Mouse (Mus musculus): Measurements from ENCODE around the gene Snn. TPM values are rescaled to one million over a fixed set of nuclear protein-coding genes. Genes with fewer than 3 reads are reported as not detected.
A peak's percentile ranks its signal among the peaks of the same experiment; 100 is the strongest.

Gene Snn
- total and polyA plus RNA-seq, 3 experiments, result 34.0 to 93.8 (median 53.1) TPM

DNA sequence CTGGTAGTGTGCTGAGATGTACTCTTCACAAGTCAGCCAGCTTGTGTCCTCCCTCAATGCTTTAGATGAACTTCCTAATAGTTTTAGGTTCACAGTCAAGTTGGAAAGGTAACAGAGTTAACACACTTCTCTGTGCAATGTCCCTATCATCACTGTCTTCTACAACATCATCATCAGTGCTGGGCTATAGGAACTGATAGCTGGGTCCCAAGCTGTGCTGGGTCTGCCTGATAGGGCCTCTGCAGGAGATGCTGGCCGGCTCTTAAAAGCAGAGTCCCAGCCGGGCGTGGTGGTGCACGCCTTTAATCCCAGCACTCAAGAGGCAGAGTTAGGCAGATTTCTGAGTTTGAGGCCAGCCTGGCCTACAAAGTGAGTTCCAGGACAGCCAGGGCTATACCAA is 29.9 kb upstream of the Snn start:
- no peak for TF ChIP-seq MYC (IDR thresholded peaks at IDR 0.05; ENCODE audit: low read depth, low read length)
- TF ChIP-seq CTCF (conservative IDR thresholded peaks at IDR 0.05 in 1 of 2, IDR thresholded peaks at IDR 0.05 in 1 of 2; ENCODE audit: low read depth in 2 of 2, low read length in 2 of 2), result no peak
- TF ChIP-seq POLR2A (IDR thresholded peaks at IDR 0.05; ENCODE audit: low read depth, low read length), result no peak
- TF ChIP-seq GABPA (IDR thresholded peaks at IDR 0.05; ENCODE audit: insufficient replicate concordance, low read depth, low read length), result no peak
- TF ChIP-seq KAT2A (IDR thresholded peaks at IDR 0.05; ENCODE audit: insufficient replicate concordance, low read length), result no peak
- no peak for TF ChIP-seq USF1 (IDR thresholded peaks at IDR 0.05; ENCODE audit: low read depth, low read length)
- TF ChIP-seq NRF1 (IDR thresholded peaks at IDR 0.05; ENCODE audit: low read depth, low read length), result no peak
- no peak for TF ChIP-seq MEF2A (IDR thresholded peaks at IDR 0.05; ENCODE audit: borderline replicate concordance, low read depth, low read length)
- TF ChIP-seq JUND (conservative IDR thresholded peaks at IDR 0.05; ENCODE audit: low read depth, low read length), result no peak
- TF ChIP-seq HCFC1 (IDR thresholded peaks at IDR 0.05; ENCODE audit: low read depth, low read length), result no peak
- no peak for TF ChIP-seq RAD21 (IDR thresholded peaks at IDR 0.05; ENCODE audit: low read depth, low read length)
- TF ChIP-seq ZNF384 (IDR thresholded peaks at IDR 0.05; ENCODE audit: low read depth, low read length), result no peak
- TF ChIP-seq ZKSCAN1 (IDR thresholded peaks at IDR 0.05; ENCODE audit: borderline replicate concordance, low read depth, low read length), result no peak
- no peak for TF ChIP-seq IRF4 (IDR thresholded peaks at IDR 0.05; ENCODE audit: low read depth, low read length)
- TF ChIP-seq JUN (IDR thresholded peaks at IDR 0.05; ENCODE audit: insufficient read depth, low read depth, low read length), result no peak
- TF ChIP-seq ETS1 (conservative IDR thresholded peaks at IDR 0.05; ENCODE audit: low read depth, low read length), result no peak
- TF ChIP-seq TBP (conservative IDR thresholded peaks at IDR 0.05; ENCODE audit: low read depth, low read length), result no peak
- no peak for TF ChIP-seq POLR2AphosphoS2 (IDR thresholded peaks at IDR 0.05; ENCODE audit: low read depth, low read length)
- Histone ChIP-seq H3K9me3 (replicated peaks; ENCODE audit: low read length) (no peaks in the 10 kb centered on the region), H3K36me3 (replicated peaks in 1 of 2; ENCODE audit: control insufficient read depth in 1 of 2, insufficient read depth in 1 of 2, low read length in 1 of 2) (peaks cover 0 to 37% of the 10 kb centered on the region in 2 experiments), H3K79me2 (replicated peaks; ENCODE audit: control insufficient read depth, extremely low read depth, insufficient read depth, poor library complexity, severe bottlenecking) (no peaks in the 10 kb centered on the region), H3K27ac (ENCODE audit: insufficient read depth, low read depth) (no peak overlapping the region), H3K4me3 (replicated peaks in 1 of 3; ENCODE audit: low read depth in 2 of 3, low read length in 2 of 3, poor library complexity in 1 of 3) (no peak overlapping the region), H3K27me3 (replicated peaks) (no peaks in the 10 kb centered on the region), H3K4me2 (ENCODE audit: insufficient read depth, low read depth, poor library complexity, severe bottlenecking) (no peak overlapping the region), H3K9ac (ENCODE audit: insufficient read depth, low read depth) (no peak overlapping the region), H3K4me1 (ENCODE audit: control insufficient read depth in 1 of 2, insufficient read depth in 2 of 2) (peaks cover 2 to 24% of the 10 kb centered on the region in 2 experiments; a peak in 3 of 4 replicates)
- no peak for DNase-seq (ENCODE audit: extremely low read depth)
- dilution Hi-C loops (cut with MboI; ENCODE audit: extremely low pct_ligation_motif_present, extremely low pct_unique_long_range_greater_than_20kb, low sequenced_read_pairs), result no loop called here
- in situ Hi-C loops (cut with MboI; ENCODE audit: low pct_ligation_motif_present, low pct_unique_long_range_greater_than_20kb, low sequenced_read_pairs), result loop anchor here (5.0 kb wide), 1 partner anchor 149 kb away; no protein-coding TSS in a partner anchor

- Histone ChIP-seq H3K9me3 (replicated peaks; ENCODE audit: low read length) (no peaks in the 10 kb centered on the region), H3K27ac (ENCODE audit: insufficient read depth, low read depth) (no peak overlapping the region), H3K79me2 (replicated peaks; ENCODE audit: control insufficient read depth, extremely low read depth, insufficient read depth, poor library complexity, severe bottlenecking) (no peaks in the 10 kb centered on the region), H3K36me3 (replicated peaks in 1 of 2; ENCODE audit: control insufficient read depth in 1 of 2, insufficient read depth in 1 of 2, low read length in 1 of 2) (peaks cover 0 to 37% of the 10 kb centered on the region in 2 experiments), H3K27me3 (replicated peaks) (no peaks in the 10 kb centered on the region), H3K9ac (ENCODE audit: insufficient read depth, low read depth) (no peak overlapping the region), H3K4me3 (replicated peaks in 1 of 3; ENCODE audit: low read depth in 2 of 3, low read length in 2 of 3, poor library complexity in 1 of 3) (no peak overlapping the region), H3K4me2 (ENCODE audit: insufficient read depth, low read depth, poor library complexity, severe bottlenecking) (no peak overlapping the region), H3K4me1 (ENCODE audit: control insufficient read depth in 1 of 2, insufficient read depth in 2 of 2) (peaks cover 2 to 26% of the 10 kb centered on the region in 2 experiments; a peak in 3 of 4 replicates)
- TF ChIP-seq ETS1 (conservative IDR thresholded peaks at IDR 0.05; ENCODE audit: low read depth, low read length) (no peak), CTCF (conservative IDR thresholded peaks at IDR 0.05 in 1 of 2, IDR thresholded peaks at IDR 0.05 in 1 of 2; ENCODE audit: low read depth in 2 of 2, low read length in 2 of 2) (0 out of 4 replicates have a peak, but pooled peaks of 1 of the 2 experiments have one; percentile 6), HCFC1 (IDR thresholded peaks at IDR 0.05; ENCODE audit: low read depth, low read length) (no peak), EP300 (IDR thresholded peaks at IDR 0.05; ENCODE audit: low read length) (no peak)
- in situ Hi-C loops (cut with MboI; ENCODE audit: low pct_ligation_motif_present, low pct_unique_long_range_greater_than_20kb, low sequenced_read_pairs), result loop anchor here (5.0 kb wide), 1 partner anchor 149 kb away; no protein-coding TSS in a partner anchor
- dilution Hi-C loops (cut with MboI; ENCODE audit: extremely low pct_ligation_motif_present, extremely low pct_unique_long_range_greater_than_20kb, low sequenced_read_pairs), result no loop called here
- DNase-seq (ENCODE audit: extremely low read depth), result no peak
Measured at GRCm38 (mm10) chr16:11031320-11031719, 29.4 kb upstream of the Snn start.

Data from CH12.LX (cell line).